Mouse (Mus musculus) neural tube, embryonic 10.5 days (tissue): ENCODE measurements around the gene Rabggtb.
A peak's percentile ranks its signal among the peaks of the same experiment; 100 is the strongest.

Experiments
- DNase-seq: peaks from one replicate; pipeline ENCODE4 v3.0.0-alpha.2; 2017; ENCODE audit warnings: low spot score; ENCODE audit errors: extremely low spot score

Rabggtb gene

DNA sequence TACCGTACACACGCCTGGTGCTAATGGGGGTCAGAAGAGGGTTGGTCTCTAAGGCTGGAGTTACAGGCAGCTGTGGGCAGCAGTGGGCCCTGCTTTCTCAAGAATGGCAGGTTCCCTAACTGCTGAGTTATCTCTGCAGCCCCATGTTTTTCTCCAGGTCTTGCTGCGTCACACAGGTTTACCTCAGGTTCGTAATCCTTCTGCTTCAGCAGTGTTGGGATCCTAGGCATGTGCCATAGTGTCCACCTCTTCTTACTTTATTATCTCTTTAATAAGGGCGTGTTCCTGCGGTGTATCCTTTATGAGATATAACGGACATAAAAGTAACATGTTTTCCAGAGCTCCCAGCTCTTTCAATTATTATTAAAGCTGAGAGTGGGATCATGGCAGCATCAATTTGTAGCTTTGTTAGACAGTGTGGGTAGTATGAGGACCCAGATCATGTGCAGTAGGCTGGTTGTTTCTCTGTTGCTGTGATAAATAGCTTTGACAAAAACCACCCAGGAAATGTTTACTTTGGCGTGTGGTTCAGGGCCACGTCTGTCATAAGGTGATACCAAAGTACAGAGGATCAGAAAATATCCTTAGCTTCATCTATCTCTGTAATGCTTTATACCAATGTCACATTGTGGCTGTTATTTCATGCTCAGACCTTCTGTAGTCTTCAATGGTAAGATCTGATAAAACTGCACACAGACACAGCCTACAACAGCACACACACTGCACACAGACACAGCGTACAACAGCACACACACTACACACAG, 8.5 kb upstream of the Rabggtb start:
- no peak for DNase-seq

DNA sequence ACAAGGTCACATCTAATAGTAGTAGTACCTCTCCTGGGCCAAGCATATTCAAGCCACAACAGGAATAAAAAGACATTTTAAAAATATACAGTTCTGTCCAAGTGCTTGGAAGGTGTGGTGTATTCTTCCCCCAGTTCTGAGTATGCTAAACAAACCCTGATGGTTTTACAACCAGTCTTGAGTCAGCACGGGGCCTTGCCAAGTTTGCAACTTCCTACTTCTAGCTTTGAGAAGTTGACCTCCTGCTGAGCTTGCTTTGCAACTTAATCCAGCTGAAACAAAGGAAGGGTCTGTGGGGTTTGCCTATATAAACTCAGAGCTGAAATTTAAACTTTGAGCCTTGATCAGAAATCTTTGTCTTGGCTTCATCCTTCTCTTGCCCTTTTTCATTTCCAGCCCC, 4.4 kb upstream of the Rabggtb start:
- no peak for DNase-seq

DNA sequence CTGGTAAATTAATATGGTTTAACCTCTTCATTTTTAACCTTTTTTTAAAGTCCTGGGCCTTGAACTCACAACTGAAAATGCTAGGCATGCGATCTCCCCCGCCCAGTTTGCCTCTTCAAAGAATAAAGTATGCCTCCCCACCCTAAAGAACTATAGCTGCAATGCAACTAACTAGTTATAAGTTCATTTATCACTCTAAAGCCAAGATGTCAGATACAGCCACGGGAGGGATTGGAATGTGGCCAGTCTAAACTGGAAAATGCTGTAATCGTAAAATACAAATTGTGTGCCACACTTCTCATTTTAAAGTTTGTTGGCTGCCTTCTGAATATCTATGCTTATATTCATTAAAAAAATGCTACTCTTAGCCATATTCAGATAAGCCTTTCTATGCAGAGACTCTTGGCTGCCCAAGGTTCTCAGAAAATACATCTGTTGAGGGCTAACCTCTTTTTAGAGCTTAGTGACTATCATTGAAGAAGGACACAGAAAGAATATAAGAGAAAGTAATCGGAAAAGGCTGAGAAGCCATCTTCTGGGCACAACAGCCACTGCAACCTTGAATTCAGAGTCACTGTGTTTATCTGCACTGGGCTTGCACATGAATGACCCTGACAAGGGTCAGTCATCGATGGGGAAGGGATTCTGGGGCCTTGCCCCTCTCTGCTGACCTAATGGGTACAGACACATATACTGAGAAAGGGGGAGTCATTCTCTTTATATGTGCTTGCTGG, 868 bp upstream of the Rabggtb start:
- no peak for DNase-seq

DNA sequence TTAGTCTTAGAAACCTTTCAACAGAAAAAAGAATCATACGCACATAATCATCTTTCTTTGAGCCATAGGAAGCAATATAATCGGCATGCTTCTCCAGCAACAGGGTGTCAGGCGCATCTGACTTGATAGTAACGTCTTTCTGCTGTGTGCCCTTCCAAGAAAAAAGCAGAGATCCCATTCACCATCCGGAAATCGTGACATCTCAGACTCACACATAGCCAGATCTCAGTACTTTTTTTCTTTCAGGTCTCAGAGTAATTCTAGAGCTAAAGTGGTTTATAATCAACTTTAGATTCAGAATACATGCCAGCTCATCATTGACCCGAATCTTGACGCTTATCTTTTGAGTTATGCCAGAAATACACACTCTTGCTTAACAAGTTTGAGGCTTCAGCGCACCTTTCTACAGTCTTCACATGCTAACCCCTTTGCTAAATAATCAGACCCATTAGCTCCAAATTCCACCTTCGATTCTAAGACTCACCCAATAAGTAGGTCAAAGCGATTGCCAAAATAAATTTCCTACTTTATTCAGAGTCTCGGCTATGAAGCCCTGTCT, 848 bp downstream of the Rabggtb start:
- DNase-seq, result no peak

DNA sequence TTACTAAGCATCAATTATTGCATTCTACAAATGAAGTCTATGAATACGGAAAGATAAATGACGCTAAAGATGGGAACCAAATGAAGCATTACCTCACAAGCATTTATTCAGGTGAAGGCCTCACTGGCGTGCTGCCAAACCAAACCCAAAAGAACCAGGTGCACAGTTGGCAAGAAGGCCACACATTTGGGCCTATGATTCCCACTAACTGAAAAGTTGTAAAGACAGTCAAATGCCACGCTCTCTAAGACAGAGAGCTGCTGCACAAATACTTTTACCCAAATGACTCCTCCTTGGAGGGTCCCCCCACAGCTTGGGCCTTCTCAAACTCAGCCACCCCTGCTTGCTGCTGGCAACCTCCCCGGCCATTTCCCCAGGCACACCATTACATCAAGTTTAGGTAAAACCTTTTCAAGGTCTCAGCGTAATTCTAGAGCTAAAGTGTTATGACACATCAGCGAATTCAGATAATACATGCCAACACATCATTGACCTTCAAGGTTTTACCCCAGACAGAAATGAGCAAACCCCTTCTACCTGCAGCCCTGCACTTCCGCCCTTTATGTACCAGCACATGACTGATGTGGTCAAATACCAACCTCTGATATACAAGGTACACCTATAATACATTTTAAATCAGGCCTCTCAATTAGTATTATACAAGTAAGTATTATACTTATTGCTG, 1.5 kb downstream of the Rabggtb start:
- no peak for DNase-seq

DNA sequence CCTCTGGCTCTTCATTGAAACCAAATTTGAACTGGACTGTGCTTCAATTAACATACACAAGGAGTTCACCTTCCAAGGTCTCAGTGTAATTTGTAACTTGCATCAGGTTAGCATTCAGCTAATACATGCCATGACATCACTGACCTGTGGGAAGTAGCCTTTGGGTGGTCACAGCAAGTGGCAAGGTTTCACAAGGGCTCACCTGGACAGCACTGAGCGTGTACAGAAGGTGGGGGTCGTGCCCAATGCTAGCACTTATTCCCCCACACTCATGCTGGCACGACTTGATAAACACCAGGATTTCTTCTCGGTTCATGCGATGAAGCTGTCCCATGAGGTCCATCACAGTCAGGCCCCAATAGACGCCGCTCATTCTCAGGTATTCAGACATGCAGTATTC, 2.3 kb downstream of the Rabggtb start:
- DNase-seq, result no peak

DNA sequence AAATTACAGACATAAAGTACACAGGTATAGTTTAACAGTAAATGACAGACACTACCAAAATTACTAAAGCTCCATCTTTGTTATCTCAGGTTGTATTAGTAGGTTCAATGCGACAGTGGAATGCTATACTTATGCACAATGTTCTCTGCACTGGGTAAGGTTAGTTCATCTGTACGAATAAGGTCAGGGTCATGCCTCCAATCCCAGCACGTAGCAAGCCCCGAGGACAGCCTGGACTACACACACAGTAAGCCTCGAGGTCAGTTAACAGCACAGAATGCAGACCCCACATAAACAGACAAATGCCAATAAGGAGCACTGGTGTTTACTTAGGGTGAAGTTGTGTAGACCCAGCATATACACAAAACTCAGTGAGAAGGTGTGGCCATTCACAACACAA, 3.9 kb downstream of the Rabggtb start:
- DNase-seq, result no peak

DNA sequence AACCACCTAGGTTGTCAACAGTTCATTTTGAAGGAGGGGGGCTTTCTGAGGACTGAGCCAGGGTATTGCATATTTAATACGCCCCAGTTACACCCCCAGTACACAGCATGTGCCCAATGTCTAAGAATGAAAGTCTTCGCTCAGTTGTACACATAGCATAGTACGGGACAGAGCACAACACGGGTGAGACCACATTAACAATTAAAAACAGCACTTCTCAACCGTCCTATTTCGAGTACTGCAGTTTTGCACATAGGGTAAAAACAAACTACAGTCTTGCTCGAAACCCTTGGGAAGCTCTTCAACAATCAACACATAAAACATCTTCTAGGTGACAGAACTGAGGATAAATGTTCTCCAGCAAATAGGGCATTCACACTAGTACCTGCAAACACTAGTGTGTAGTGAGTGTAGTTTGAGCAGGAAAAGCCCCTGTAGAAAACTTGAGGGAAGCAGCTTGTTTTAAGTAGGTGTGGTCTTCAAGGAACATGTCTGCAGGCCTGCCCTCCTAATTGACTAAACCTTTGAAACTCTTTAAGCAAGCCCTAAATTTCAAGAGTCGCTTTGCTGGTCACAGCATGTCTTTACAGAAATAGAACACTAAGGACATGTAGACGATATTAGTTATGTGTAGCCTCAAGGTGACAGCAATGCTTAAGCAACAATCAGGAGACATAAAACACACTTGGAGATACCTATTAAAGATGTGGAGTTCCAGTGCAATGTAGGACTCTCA, 6.5 kb downstream of the Rabggtb start, which contains the start of gene Msh4:
Msh4 (minus strand) TSS at position 3 of the 736 bp plus-strand sequence.
- DNase-seq, result no peak

DNA sequence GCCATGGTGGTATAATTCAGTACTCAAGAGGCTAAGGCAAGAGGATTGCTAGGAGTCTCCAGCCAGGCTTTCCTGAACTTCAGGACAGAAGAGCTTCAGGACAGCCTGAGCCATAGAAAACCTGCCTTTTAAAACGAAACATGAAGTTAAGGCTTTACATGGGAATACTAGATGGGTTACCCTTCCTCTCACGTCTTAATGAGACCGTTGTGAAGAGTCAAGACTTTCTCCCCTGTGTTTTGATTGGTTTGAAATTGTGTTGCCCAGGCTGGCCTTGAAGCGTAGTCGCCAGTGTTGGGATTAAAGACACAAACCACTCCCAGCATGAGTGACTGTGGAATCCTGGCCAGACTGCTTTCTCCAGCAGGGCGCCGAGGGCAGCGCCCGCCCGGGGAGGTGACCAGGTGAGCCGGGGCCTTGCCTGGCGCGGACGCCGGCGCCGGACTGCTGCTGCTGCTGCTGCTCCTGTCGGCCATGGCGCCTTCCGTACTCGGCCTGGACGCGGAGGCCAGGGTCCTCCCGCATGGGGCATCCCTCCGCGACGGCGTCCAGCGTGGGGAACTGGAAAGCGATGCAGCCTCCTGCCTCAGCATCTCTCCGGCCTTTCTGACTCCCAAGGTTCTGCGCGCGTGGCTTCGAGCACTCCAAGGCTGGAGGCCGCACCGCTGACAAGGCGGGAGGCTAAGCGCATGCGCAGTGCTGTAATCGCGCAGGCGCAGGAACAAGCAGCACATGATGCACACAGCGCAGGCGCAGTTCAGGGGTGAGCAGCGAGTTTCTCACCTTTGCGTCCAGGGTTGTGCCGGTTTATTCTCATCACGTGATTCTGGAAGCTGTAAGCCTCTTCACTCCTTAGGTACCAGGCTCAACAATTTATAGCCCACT, 7.3 kb downstream of the Rabggtb start:
- DNase-seq, result no peak

DNA sequence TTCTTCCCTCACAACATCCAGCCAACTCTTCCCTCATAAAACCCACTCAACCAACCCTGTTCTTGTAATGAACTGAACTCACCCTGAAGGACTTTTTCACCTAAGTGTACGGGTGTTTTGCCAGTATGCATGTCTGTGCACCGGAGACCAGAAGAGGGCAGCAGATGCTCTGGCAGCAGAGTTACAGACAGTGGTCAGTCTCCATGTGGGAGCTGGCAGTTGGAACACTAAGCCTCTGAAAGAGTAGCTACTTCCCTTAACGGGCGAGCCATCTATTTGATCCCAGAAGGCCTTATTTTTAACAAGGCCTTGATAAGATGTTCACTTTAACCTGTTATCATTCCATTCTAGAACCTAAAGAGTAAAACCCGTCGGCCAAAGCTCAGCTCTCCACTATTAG, 8.2 kb downstream of the Rabggtb start:
- peak; percentile 56 for DNase-seq

DNA sequence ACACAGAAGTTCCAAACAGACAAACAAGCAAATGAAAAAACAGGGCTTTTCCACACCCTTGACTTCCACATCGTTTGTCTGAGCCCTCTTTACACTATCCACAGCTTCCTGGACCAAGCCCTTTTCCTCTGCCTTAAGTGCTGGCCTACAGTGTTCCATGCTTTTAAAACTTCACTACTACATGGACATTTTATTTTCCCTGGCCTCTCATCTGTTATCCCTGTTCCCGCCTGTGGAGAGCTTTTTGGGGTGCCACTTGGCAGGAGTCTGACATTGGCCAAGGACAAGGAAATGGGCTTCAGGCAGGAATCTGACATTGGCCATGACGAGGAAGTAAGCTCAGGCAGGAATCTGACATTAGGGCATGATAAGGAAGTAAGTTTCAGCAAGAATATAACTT, 10.2 kb downstream of the Rabggtb start:
- no peak for DNase-seq

DNA sequence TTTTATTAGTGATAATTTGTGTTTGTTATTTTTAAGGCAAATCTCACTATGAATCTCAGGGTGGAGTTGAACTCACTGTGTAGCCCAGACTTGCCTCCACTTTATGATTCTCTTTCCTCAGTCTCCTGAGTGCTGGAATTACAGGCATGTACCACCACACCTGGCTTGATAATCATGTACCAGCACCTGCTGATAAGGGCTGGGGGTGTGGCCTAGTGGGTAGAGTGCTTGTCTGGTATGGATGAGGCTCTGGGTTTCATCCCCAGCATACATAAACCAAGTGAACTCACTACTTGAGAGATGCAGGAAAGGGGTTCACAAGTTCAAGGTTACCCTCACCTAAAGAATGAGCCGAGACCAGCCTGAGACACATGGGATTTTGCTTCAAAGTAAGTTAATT, 10.9 kb downstream of the Rabggtb start:
- DNase-seq, result no peak

DNA sequence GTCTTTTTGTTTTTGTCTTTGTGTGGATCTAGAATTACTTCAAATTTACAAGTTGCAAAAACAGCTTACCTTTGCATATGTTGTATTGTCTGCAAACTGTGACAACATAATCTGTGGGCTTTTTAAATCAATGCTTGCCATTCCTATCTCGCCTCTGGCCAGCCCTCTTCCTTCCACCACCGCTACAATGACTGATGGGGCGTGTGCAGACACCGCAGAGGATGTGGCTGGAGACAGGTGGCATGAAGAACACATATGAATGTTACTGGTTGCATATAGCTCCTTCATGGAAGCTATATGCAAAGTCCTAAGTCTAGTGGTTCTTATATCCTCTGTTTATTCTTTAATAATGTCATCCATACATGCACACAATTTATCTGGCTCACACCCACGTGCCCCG, 15.6 kb downstream of the Rabggtb start:
- no peak for DNase-seq

DNA sequence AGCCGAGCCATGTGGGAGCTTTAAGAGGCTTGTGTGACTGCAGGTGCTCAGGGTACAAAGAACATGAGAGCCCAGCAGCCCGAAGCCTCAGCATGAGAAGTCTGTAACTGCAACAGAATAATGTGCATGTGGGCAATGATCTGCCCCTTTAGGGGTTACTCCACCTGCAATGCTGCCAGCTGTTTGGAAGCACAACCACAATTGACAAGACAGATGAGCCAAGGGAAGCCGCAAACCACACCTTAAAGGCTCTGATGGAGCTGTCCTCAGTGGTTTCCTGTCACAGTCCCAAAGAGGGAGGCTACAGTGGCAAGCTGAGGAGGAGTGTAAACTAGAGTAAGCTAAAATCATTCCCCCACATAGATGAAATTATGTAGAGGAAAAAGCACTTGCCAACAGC, 17.4 kb downstream of the Rabggtb start:
- no peak for DNase-seq

DNA sequence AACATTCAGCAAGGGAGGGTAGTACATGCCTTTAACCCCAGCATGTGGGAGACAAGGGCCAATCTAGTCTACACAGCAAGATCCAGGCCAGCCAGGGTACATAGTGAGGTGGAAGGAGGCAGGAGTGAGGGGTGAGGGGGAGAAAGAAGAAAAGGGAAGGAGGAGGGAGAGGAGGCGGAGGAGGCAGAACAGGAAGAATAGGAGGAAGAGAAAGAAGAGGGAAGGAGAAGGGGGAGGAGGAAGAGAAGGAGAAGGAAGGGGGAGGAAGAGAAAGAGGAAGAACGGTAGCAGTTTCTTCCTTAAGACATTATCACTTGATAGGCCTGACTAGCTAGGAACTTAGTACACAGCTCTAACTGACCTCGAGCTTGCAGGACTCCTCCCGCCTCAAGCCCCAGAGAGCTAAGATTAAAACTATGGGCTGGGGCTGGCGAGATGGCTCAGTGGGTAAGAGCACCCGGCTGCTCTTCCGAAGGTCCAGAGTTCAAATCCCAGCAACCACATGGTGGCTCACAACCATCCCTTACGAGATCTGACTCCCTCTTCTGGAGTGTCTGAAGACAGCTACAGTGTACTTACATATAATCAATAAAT, 23.5 kb downstream of the Rabggtb start:
- no peak for DNase-seq

DNA sequence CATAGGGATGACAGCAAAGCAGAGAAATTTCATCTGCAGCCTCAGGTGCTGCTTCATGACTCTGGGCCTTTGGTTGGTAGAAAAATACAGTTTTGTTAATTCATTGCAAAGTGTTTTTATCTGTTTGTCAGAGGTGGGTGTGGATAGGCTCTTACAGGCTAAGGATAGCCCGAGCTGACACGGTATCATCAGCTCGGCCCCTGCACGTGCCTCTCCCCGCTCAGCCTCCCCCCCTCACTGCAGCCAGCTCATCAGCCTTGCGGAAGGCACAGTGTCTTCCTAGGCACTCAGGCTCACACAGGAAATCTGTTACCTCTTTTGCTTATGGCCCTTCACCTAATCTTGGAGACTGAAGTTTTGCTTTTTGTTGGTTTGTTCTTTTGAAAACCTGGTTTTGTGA, 24.7 kb downstream of the Rabggtb start:
- DNase-seq, result no peak

DNA sequence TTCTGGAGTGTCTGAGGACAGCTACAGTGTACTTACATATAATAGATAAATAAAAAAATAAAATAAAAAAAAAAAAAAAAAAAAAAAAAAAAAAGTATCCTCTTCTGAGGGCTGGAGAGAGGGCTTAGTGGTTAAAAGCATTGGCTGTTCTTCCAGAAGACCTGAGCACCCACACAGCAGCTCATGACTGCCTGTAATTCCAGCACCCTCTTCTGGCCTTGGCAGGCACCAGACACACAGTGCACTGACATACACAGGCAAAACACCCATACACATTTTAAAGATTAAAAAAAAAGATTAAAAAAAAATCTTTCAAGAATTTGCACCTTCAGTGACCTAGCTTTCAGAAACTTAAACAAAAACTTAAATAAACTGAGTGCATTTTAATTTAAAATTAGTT, 26.5 kb downstream of the Rabggtb start:
- no peak for DNase-seq

DNA sequence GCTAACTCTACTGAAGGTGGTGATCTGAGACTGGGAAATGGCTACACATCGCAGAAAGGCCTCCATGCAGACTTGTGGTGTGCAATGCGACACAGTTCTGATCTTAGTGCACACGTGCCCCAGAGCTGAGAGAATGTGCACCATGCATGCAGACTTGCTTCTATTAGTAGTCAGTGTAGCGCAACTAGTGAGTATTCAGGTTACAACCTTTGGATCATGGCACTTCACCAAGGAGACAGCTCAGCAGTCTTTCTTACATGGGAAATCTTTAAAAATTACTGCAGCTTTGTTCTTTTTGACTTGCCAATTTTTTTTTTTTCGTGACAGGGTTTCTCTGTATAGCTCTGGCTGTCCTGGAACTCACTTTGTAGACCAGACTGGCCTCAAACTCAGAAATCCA, 41.4 kb downstream of the Rabggtb start:
- no peak for DNase-seq

DNA sequence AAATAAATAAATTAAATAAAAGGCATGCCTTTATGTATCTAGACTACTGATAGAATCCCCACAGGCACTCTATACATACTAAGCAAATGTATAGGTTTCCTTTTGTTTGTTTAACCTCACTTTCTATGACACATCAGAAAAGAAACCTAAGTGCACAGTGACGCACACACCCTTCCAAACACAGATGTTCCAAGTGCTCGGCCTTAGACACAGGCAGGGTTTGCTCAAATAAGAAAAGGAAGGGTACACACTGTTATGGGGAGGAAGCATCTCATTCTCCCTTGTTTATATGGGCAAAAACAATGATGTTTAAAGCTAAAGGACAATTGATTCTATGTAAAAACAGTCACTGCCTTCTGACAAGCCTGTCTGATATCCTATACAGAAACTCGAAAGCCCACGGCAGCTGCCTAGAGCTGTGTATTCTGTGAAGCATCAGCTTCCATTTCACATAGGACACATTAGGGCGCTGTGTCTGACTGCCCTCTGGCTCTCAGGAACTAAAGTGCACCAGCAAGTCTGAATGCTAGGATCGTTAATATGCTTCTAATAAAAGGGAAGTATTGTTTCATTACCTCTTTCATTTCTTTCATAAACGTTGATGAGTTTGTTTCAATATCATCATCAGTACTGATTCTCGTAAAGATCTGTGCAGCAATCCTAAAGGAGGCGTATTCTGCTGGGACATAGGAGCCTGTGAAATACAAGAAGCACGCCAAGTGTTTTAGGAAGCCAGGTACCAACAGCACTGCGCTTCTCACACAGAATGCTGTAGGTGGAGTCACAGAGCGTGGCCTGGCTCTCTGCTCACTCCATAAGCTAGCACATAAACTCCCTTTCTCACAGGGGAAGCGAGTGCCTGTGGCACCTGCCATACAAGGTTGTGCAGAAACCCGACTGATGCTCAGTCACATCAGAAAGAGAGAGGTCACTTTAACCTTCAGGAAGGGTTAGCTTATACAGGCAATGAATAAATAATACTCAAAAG, 45.4 kb downstream of the Rabggtb start:
- no peak for DNase-seq
